Mouse (Mus musculus) liver, embryonic 14.5 days (tissue): ENCODE results near the gene Pnpt1. TPM values are rescaled to one million over a fixed set of nuclear protein-coding genes. Genes with fewer than 3 reads are reported as not detected.

Source experiments
- ATAC-seq: fragments of 200-750 bp; cut with Nextera tagmentation; 2 replicates; pipeline ENCODE4 v1.8.0; 2017; ENCODE audit warnings: moderate number of reproducible peaks, mild to moderate bottlenecking, moderate library complexity; ENCODE audit not compliant: insufficient read depth
- DNase-seq, 3 experiments: peaks; one replicate each; pipeline ENCODE4 v3.0.0-alpha.2; 2012 to 2013; ENCODE audit warnings: low read depth in 3 of 3, low spot score in 3 of 3
- H3K27ac ChIP-seq: fragments of 300-500 bp; sonication (generic); 2 replicates; pipeline ENCODE4 v1.5.1; 2014; ENCODE audit warnings: moderate library complexity, mild to moderate bottlenecking, control low read depth, inconsistent platforms
- H3K27me3 ChIP-seq: fragments of 300-500 bp; sonication (generic); 2 replicates; pipeline ENCODE4 v1.6.1; 2014; ENCODE audit warnings: mild to moderate bottlenecking, low read length, moderate library complexity; ENCODE audit not compliant: control insufficient read depth, insufficient read depth
- H3K36me3 ChIP-seq: fragments of 300-500 bp; sonication (generic); replicated peaks from 2 replicates; pipeline ENCODE4 v1.6.1; 2014; ENCODE audit warnings: low read depth; ENCODE audit not compliant: control insufficient read depth, insufficient read depth
- H3K4me1 ChIP-seq, 2 experiments: fragments of 200-500 bp in 1 of 2; fragments of 300-500 bp in 1 of 2; sonication (generic) in 1 of 2; replicated peaks; 2 replicates each; pipeline ENCODE4 v1.6.1; 2012 to 2014; ENCODE audit warnings: antibody characterized with exemption in 1 of 2, inconsistent platforms in 1 of 2, low read length in 1 of 2; ENCODE audit not compliant: control insufficient read depth in 2 of 2, insufficient read depth in 2 of 2
- H3K4me2 ChIP-seq: fragments of 300-500 bp; sonication (generic); 2 replicates; pipeline ENCODE4 v1.6.1; 2014; ENCODE audit warnings: low read depth, mild to moderate bottlenecking, control low read depth, moderate library complexity
- H3K4me3 ChIP-seq, 2 experiments: fragments of 200-500 bp in 1 of 2; fragments of 300-500 bp in 1 of 2; sonication (generic) in 1 of 2; 2 replicates each; pipeline ENCODE4 v1.5.1; 2012 to 2014; ENCODE audit warnings: low read depth in 2 of 2, low read length in 2 of 2, mild to moderate bottlenecking in 2 of 2, control low read depth in 1 of 2, inconsistent platforms in 1 of 2, moderate library complexity in 1 of 2; ENCODE audit not compliant: insufficient read depth in 1 of 2
- H3K9ac ChIP-seq: fragments of 300-500 bp; sonication (generic); replicated peaks from 2 replicates; pipeline ENCODE4 v1.6.1; 2014; ENCODE audit warnings: mild to moderate bottlenecking, control low read depth, moderate library complexity
- H3K9me3 ChIP-seq: fragments of 300-500 bp; sonication (generic); 2 replicates; pipeline ENCODE4 v1.6.1; 2016; ENCODE audit warnings: low read length, mixed read lengths; ENCODE audit not compliant: control insufficient read depth
- CTCF ChIP-seq: IDR thresholded peaks from 2 replicates; pipeline ENCODE4 v1.5.1; 2016; ENCODE audit warnings: antibody characterized with exemption, low read depth, control low read depth
- EP300 ChIP-seq: IDR thresholded peaks from 2 replicates; pipeline ENCODE4 v1.6.1; 2016; ENCODE audit warnings: antibody characterized with exemption, low read depth
- WGBS: fragments of 180-500 bp; shearing (Covaris S2); extraction: QIAGEN DNeasy Blood & Tissue Kit; methylation state at CpG from one replicate; pipeline ENCODE4 v1.1.7; 2014; ENCODE audit not compliant: insufficient replicate concordance; 5-methylcytosine and 5-hydroxymethylcytosine counted together
- polyA plus RNA-seq, 2 experiments: library from polyadenylated mRNA; depleted of rRNA in 1 of 2; stranded (reverse) in 1 of 2; unstranded in 1 of 2; fragments of >200 nt; fragmentation: Nextera tagmentation in 1 of 2; extraction: Ambion mirVana in 1 of 2; gene quantifications; 2 replicates each; pipeline versions ENCODE4 v1.2.1 to v1.2.3; 2012 to 2014

Pnpt1 gene
- polyA plus RNA-seq, 2 experiments: 19.6 to 30.6 TPM

GRCm38 (mm10) chr11:29203653-29204052 lies 73.1 kb downstream of the Pnpt1 start:
- WGBS: 72% methylated on average over 5 of the region's 5 CpGs
- Histone ChIP-seq H3K27ac (no peak overlapping the region), H3K36me3 (peaks cover 26% of the 10 kb centered on the region), H3K9me3 (no peaks in the 10 kb centered on the region), H3K9ac (no peak overlapping the region), H3K4me3 (no peak overlapping the region), H3K4me1 (no peaks in the 10 kb centered on the region), H3K27me3 (no peaks in the 10 kb centered on the region), H3K4me2 (no peak overlapping the region)
- TF ChIP-seq CTCF (no peak), EP300 (no peak)
- DNase-seq (no peak), ATAC-seq (no peak)

GRCm38 (mm10) chr11:29209774-29210173 lies 79.2 kb downstream of the Pnpt1 start:
- no peak overlapping the region for H3K27ac ChIP-seq
- no peaks in the 10 kb centered on the region for H3K9me3 ChIP-seq
- ATAC-seq: no peak
- WGBS: 78% methylated on average over 2 of the region's 2 CpGs
- no peak for TF ChIP-seq CTCF
- no peak for TF ChIP-seq EP300
- H3K4me3 ChIP-seq: no peak overlapping the region
- no peak for DNase-seq
- H3K4me1 ChIP-seq: no peaks in the 10 kb centered on the region
- H3K27me3 ChIP-seq: no peaks in the 10 kb centered on the region
- H3K4me2 ChIP-seq: no peak overlapping the region
- H3K36me3 ChIP-seq: peaks cover 29% of the 10 kb centered on the region
- H3K9ac ChIP-seq: no peak overlapping the region

Other genes starting within 250 kb of the Pnpt1 start
- 7.0 and 10.1 TPM in 2 replicates for gene Ppp4r3b, start 42.1 kb downstream of the Pnpt1 start, polyA plus RNA-seq (2012; rRNA removed)
- gene Ppp4r3b, start 42.1 kb downstream of the Pnpt1 start, polyA plus RNA-seq (2014; fragmentation: Nextera tagmentation; extraction: Ambion mirVana): 35.0 and 42.9 TPM in 2 replicates
- 2.2 and 5.2 TPM in 2 replicates for gene Cfap36, start 116.7 kb downstream of the Pnpt1 start, polyA plus RNA-seq (2012; rRNA removed)
- gene Cfap36, start 116.7 kb downstream of the Pnpt1 start, polyA plus RNA-seq (2014; fragmentation: Nextera tagmentation; extraction: Ambion mirVana): 12.4 and 16.2 TPM in 2 replicates
- gene Ccdc88a, start 242.9 kb downstream of the Pnpt1 start, polyA plus RNA-seq (2012; rRNA removed): 0.75 and 1.2 TPM in 2 replicates
- 2.9 and 3.5 TPM in 2 replicates for gene Ccdc88a, start 242.9 kb downstream of the Pnpt1 start, polyA plus RNA-seq (2014; fragmentation: Nextera tagmentation; extraction: Ambion mirVana)